Mouse (Mus musculus): ENCODE results near the gene Rabgap1l. TPM values are rescaled to one million over a fixed set of nuclear protein-coding genes. Genes with fewer than 3 reads are reported as not detected.

Rabgap1l gene
- 192 TPM for total RNA-seq (2023)

DNA sequence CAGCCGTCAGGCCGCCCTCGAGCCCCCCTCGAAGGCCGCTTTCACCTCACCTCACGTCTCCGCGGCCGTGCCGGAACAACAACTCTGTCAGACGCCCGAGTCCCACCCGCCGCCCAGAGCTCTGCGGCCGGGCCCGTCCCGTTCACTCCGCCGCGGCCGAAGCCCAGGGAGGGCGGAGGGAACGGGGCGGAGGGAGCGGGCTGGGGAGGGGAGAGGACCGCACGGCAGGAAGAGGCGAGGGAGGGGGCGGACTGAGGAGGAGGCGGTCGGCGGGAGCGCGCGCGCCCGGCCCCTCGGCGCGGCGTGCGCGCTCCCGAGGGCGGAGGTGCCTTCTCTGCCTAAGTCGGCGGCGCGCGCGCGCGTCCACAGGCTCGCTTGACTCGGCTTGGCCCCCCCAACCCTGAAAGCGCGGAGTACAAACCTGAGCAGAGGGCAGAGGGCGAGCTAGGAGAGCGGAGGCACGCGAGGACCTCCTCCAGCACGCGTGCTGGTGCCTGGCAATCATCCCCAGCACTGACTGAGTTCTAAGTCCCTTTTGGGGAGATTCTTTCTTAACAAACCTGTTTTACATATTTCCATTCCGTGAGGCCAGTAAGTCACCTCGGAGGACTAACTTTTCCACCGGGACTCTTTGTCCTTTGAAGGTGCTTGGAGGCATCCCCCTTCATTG, at the start of gene Rabgap1l:
Gene Rabgap1l, minus strand, starts transcription at position 526 of the 670 bp plus-strand sequence.

DNA sequence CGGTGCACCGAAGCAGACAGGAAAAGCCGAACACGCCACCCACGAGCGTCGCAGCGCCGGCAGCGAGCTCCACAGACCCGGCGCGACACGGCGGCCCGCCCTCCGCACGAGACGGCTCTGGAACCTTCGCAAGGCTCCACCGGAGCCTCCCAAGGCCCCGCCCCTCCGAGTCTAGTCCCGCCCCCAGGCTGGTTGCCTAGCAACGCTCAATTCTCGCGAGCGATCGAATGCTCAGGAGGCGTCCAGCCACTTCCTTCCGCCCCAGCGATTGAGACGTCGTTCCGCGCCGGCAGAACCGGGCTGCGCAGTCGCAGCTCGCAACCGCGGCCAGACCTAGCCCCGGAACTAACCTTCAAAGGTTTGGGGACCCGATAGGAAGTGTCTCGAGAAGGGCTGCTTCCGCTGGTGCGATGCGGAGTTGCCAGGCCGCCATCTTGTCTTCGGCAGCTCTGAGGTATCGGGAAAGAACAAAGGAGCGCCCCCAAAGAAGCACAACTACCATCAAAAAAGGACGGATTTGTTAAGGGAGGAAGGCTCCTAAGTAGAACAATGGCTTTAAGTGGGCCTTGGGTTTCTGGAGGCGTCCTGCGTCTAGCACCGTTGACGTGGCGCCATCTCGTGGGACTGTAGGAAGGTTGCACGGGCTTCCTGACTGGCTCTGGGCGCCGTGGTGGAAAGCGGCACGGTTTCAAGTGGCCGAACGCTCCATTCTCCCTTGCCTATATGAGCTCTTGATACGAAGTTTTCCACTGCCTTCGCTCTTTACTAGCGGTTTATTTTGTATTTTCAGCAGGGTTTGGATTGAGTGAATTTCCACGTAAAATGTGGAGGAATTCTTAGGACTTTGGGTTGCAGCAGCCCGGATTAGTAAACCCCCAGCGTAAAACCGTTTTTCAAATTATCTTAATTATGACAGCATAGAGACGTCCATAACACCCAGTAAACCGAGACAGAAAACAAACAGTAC, 580.0 kb downstream of the Rabgap1l start, which contains the start of gene Cacybp:
Gene Cacybp, minus strand, starts transcription at position 173 of the 967 bp plus-strand sequence.

DNA sequence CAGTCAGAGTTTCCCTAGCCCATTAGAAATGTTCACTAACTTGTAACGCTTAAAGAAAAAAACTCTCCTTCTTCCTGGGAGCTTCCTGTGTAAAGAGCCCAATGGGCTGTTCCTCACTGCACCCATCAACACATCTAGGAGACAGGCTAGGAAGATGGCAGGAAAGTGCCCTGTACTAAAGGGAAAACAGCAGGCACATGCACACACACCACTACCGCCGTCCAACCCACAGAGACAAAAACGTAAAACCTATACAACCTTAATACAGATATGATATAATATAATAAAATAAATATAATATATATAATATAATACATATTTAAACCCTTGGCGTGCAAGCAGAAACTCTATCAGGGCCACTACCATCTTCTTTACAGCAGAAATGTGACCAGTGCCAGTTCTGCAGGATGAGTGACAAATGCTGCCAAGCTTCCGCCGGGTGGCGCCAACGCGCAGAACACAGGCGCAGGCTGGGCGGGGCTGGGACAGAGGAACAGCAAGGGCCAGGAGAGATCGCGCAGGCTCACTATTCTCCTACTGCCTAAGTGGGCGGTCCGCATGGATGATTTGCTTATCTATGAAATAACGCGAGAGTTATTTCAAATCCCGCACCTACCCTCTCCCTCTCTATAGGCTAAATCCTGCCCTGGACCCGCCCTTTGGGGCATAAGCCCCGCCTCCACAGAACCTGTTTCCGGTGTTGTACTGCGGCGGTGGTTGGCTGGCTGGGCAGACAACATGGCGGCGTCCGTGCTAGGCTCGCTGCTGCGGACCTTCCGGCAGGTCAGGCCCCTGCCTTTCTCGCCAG, 598.3 kb downstream of the Rabgap1l start, which contains the start of gene Mrps14:
Gene Mrps14, plus strand, starts transcription at position 687 of the 808 bp plus-strand sequence.

Other genes with a start within 250 kb of the Rabgap1l start
- 81.4 TPM for gene Rc3h1, start 113.2 kb upstream of the Rabgap1l start, total RNA-seq (2023)
- 5.1 TPM for gene Serpinc1, start 185.4 kb upstream of the Rabgap1l start, total RNA-seq (2023)
- 29.9 TPM for gene Zbtb37, start 241.6 kb upstream of the Rabgap1l start, total RNA-seq (2023)